Mouse (Mus musculus) spleen, adult 2 months (tissue): ENCODE data around the gene Atp1a4.

Source experiments
- CTCF ChIP-seq: fragments of 200-500 bp; IDR thresholded peaks from 2 replicates; pipeline ENCODE4 v1.5.1; 2011; ENCODE audit warnings: mild to moderate bottlenecking, inconsistent platforms; ENCODE audit not compliant: insufficient read depth, insufficient read length, insufficient replicate concordance; ENCODE audit errors: extremely low read depth
- POLR2A ChIP-seq: fragments of 200-500 bp; IDR thresholded peaks from 2 replicates; pipeline ENCODE4 v1.6.1; 2011; ENCODE audit warnings: low read depth, low read length, inconsistent platforms

GRCm38 (mm10) chr1:172204033-172204813 lies 54.0 kb downstream of the Atp1a4 start:
- no peak for TF ChIP-seq POLR2A
- TF ChIP-seq CTCF: no peak
